Mouse (Mus musculus) Patski (cell line): Measurements from ENCODE around the gene Synrg. TPM values are rescaled to one million over a fixed set of nuclear protein-coding genes. Genes with fewer than 3 reads are reported as not detected.

Experiments used
- ATAC-seq: fragments of 100-300 bp; one replicate; pipeline ENCODE4 v1.8.0; 2021
- CTCF ChIA-PET: fragments of 350-600 bp; sonication (Branson Sonifier 250); formaldehyde crosslinking; loops from one replicate; lab custom pipeline; 2022; ENCODE audit warnings: inconsistent platforms; lab: Charles Lee
- POLR2A ChIA-PET: fragments of 350-600 bp; sonication (Branson Sonifier 250); formaldehyde crosslinking; loops from one replicate; lab custom pipeline; 2022; ENCODE audit warnings: antibody characterized with exemption, inconsistent platforms; lab: Charles Lee
- DNase-seq: peaks from one replicate; pipeline ENCODE4 v3.0.0-alpha.2; 2011; ENCODE audit warnings: low read depth, low spot score
- H3K27me3 ChIP-seq: fragments of 371-371 bp; one replicate; pipeline ENCODE4 v1.5.1; 2021
- CTCF ChIP-seq: fragments of 100-300 bp; IDR thresholded peaks from one replicate; pipeline ENCODE4 v1.5.1; 2021
- in situ Hi-C: fragments of 300-500 bp; cut with MboI; formaldehyde crosslinking; loops from 3 replicates; pipeline ENCODE4 v1.11.1; 2018; ENCODE audit warnings: low pct_unique_long_range_greater_than_20kb, mixed read lengths
- polyA plus RNA-seq: library from polyadenylated mRNA; unstranded; gene quantifications from one replicate; pipeline ENCODE4 v1.2.3, GENCODE M21; 2021

Gene Synrg
- polyA plus RNA-seq, 1 experiment from 2014 or later, result 34.3 TPM

DNA sequence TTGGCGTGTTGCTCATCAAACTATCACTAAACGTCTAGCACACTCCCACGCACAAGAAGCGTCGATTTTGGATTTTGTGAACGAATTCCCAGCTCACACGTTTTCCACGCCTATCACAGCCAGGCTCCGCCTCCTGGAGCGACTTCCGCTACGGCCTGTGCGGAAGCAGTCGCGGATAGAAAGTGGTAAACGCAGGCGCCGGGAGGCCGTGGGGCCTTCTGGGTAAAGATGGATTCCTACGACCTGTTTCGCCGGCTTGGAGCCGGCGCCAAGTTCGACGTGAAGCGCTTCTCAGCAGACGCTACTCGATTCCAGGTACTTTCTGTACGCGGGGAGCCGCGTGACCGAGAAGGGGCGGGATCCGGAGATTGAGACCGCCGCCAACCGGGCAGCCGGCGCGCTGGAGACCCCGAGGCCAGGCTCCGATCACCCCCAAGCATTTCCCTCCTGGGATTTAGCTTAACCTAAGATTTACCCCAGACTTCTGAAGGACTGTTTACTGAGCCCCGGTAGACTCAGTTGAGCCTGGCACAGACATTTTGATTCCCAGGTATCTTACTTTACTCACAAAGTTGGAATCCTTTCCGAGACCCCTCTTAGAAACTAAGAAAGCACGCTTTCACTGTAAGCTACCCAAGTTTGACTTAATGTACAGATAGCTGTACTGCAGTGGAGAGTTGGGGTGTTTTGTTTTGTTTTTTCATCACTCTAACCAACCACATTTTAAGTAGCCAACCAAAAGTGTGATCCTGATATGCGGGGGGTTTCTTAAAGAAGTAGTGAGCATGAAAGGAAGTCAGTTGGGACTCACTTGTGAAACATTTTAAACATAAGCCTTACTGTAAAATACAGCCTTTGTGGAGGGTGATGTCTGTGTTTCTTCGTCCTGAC lies 22.0 kb upstream of the Synrg start, which contains the start of gene Ddx52:
Gene Ddx52 (plus strand): TSS at position 113 of the 891 bp plus-strand sequence.
- H3K27me3 ChIP-seq, result no peaks in the 10 kb centered on the region
- ChIA-PET CTCF (interaction anchor here (1.0 to 3.1 kb wide), 3 partner anchors 9 to 157 kb away, joined by 3 to 12 read pairs (median 3); no protein-coding TSS in a partner anchor), POLR2A (interaction anchor here (0.9 to 1.8 kb wide), 6 partner anchors 21 to 129 kb away, joined by 3 to 4 read pairs (median 3); partner anchors contain the start of gene Synrg)
- ATAC-seq, result peak; percentile 72
- DNase-seq, result no peak
- in situ Hi-C loops, result no loop called here
- no peak for TF ChIP-seq CTCF

DNA sequence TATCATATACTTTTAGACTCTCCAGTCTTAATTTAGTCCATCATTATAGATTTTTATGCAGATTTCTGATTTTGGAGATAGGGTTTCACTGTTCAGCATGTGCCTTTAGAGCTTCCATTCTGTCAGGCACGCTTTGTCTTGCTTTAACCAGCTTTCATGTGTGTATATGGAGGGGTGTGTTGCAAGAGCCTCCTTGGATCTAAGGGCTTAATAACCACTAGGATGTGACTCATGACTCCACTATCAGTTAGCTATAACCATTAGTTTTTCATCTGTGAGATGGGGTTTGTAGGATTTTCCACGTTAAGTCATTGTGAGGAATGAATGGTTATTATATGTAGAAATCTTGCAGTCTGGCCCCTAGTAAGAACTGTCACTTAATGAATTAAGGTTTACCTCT lies 7.4 kb upstream of the Synrg start:
- CTCF ChIA-PET, result no interaction called here
- POLR2A ChIA-PET, result no interaction called here
- ATAC-seq (no peak), DNase-seq (no peak)
- no peaks in the 10 kb centered on the region for H3K27me3 ChIP-seq
- no peak for TF ChIP-seq CTCF
- in situ Hi-C loops, result no loop called here

DNA sequence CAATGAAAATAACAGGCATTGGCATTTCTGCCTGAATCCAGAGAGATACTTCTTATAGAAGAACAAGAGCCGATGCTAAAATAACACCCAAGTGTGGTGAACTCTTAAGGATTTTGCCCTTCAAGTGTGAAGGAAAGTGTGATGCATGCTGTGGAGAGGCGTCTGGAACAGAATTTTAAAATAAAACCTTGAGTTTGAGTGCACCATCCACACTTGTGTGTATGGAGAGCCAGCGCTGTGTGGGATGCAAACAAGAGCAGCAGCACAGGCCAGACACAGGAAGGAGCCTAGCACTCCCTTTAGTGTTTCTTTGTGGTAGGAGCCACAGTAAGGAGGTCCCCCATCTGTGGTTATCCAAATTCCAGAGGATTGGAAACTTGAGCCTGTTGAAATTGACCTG lies 2.2 kb upstream of the Synrg start:
- ChIA-PET POLR2A (no interaction called here), CTCF (no interaction called here)
- in situ Hi-C loops, result no loop called here
- DNase-seq (no peak), ATAC-seq (no peak)
- no peaks in the 10 kb centered on the region for H3K27me3 ChIP-seq
- no peak for TF ChIP-seq CTCF

DNA sequence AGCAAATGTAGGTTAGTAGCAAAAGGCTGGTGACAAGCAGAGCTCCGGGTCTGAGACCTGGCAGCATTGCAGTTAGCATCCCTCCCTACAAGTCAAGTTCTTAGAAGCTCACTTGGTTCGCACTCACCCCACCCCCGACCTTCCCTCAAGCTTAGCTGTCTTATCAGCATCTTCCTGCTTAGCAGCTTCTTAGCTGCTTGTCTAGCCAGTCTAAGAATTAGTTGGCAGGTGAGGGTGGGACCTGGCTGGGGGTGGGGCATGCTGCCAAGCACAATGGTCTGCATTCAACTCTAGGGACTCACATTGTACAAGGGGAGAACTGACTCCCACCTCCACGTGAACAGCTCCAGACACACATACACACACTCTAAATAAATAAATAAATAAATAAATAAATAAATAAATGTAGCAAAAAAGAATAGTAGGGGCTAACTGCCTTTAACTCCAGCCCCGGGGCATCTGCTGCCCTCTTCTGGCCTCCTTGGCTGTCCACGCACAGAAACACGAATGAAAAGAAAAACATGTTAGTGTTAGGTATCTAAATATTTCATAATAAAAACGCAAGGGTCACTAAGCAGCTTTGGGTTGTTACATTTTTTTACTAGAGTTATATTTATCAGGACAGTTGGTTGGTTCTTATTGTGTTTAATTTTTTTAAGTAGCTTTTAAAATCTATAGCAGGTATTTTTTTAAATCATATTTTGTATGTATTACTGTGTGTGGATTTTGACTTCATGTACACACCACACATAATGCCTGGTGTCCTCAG lies 3.4 kb downstream of the Synrg start:
- in situ Hi-C loops, result no loop called here
- TF ChIP-seq CTCF, result peak; percentile 65
- no peak for ATAC-seq
- no peak for DNase-seq
- H3K27me3 ChIP-seq, result no peaks in the 10 kb centered on the region
- CTCF ChIA-PET, result interaction anchor here (0.7 to 2.1 kb wide), 7 partner anchors 9 to 213 kb away, joined by 3 to 5 read pairs (median 3); no protein-coding TSS in a partner anchor
- POLR2A ChIA-PET, result interaction anchor here (1.4 kb wide), 1 partner anchor 118 kb away, joined by 7 read pairs; the partner anchor contains the start of gene Hnf1b

DNA sequence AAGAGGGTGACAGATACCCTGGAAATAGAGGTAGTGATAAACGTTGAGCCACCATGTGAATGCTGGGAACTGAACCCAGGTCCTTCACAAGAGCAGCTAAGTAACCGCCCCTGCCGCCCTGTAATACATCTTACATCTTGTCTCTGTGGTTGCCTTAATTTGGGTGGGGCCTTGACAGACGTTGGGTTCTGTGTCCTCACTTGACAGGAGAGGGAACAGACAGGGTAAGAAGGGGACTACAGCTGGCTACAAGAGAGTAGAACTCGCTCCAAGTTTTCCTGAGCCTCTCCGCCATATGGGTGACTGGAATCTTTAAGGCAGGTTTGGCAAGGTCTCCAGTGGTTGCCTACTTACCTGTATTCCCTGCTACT lies 4.0 kb downstream of the Synrg start:
- DNase-seq (no peak), ATAC-seq (no peak)
- in situ Hi-C loops, result no loop called here
- ChIA-PET POLR2A (interaction anchor here (1.4 kb wide), 1 partner anchor 118 kb away, joined by 7 read pairs; the partner anchor contains the start of gene Hnf1b), CTCF (interaction anchor here (0.7 to 1.2 kb wide), 5 partner anchors 9 to 32 kb away, joined by 3 to 5 read pairs (median 3); no protein-coding TSS in a partner anchor)
- H3K27me3 ChIP-seq, result no peaks in the 10 kb centered on the region
- TF ChIP-seq CTCF, result no peak

DNA sequence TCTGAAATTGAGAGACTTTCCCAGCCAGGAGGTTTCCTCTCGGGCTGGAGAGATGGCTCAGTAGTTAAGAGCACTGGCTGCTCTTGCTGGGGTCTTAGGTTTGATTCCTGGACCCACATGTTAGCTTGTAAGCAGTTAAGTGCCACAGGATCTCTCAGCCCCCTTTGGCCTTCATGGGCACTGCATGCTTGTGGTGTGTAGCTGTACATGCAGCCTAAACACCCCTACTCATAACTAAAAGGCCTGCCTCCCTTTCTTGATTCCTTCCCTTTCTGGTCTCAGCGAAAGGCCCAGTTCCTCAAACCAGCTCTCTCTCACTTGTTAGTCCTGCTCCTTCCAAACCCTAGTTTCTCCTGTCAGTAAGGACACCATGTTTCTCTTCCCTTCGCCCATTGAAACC lies 4.8 kb downstream of the Synrg start:
- ChIA-PET POLR2A (no interaction called here), CTCF (no interaction called here)
- ATAC-seq (no peak), DNase-seq (no peak)
- no peaks in the 10 kb centered on the region for H3K27me3 ChIP-seq
- peak; percentile 11 for TF ChIP-seq CTCF
- in situ Hi-C loops, result no loop called here

DNA sequence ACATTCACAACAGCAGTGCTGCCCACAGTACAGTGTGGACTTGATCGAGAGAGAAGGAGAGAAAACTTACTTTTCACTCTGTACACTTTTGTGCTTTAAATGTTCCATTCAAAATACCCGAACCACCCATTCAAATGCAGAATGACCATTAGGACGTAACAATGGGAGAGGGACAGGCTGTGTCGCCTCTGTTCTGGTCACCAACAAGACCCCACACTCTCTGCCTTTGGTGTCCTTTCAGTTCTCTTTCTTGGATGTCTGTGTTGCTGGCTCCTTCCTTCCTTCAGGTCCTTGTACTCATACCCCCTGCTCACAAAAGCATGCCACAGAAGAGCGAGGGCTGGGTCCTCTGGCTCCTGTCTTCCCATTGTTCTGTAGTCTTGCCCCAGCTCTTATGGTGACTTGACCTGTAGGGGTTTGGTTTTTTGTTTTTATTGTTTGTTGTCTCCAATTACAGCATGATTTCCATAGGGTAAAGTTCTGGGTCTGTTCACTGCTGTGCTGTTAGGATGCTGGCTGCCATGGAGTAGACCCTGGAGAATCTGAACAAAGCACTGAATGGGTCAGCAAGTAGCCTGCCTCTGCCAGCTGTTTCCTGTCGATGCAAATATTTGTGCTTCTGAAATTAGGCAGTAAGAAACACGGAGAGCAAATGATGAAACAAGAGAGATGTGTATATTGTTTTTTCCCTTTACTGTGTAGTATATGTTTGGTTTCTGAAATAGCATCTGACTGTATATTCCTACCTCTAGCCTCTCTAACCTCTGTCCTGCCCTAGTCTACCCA lies 10.5 kb downstream of the Synrg start:
- TF ChIP-seq CTCF, result no peak
- in situ Hi-C loops, result no loop called here
- CTCF ChIA-PET, result no interaction called here
- POLR2A ChIA-PET, result interaction anchor here (1.4 kb wide), 1 partner anchor 52 kb away, joined by 3 read pairs; no protein-coding TSS in a partner anchor
- H3K27me3 ChIP-seq, result no peaks in the 10 kb centered on the region
- DNase-seq (no peak), ATAC-seq (no peak)

DNA sequence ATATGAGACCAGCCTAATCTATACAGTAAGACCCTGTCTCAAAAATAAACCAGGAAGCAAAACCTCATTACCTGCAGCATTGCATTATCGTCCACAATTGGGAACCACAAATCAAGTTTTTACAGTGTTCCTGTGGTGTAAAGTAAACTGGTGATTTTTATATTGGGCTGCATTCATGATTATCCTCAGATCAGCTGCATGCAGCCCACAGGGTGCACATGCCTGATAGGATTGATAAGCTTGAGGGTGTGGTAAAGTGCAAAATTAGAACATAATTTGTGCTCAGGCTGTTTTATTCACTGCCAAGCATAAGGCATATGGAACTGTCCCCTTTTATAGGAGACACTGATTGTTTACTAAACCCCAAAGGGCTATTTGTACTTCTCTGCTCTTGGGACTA lies 11.3 kb downstream of the Synrg start:
- ChIA-PET POLR2A (interaction anchor here (1.4 kb wide), 1 partner anchor 51 kb away, joined by 3 read pairs; no protein-coding TSS in a partner anchor), CTCF (interaction anchor here (0.8 kb wide), 1 partner anchor 11 kb away, joined by 3 read pairs; no protein-coding TSS in a partner anchor)
- DNase-seq (no peak), ATAC-seq (no peak)
- TF ChIP-seq CTCF, result no peak
- in situ Hi-C loops, result no loop called here
- no peaks in the 10 kb centered on the region for H3K27me3 ChIP-seq

DNA sequence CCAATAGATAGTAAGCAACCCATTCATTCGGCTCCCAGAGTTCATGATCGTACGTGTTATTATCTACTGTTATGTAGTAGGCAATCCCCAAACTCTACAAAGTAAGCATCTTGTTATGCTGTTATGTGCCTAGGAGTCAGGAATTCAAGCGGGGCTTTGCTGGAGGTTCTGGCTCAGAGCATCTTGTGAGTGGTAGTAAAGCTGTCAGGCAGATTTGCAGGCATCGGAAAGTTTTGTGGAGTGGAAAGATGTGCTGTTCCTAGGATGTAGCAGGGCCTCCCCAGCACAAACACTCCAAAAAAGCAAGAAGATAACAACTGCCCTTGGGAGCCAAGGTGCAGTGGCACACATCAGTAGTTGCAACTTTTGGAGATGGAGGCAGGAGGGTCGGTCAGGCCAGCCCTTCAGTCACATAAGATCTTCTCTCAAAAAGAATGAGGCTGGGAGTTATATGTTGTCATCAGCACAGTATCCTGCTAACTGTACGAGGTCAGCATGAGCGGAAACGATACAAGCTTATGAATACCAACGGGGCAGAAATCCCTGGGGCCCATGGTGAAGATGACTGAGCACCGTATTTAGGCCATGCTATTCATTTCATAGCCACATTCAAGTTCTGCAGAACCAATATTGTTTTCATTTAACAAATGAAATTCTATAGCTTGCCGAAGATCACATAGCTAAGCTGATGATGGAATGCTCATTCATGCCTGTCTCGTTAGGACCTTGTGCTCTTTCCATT lies 12.2 kb downstream of the Synrg start:
- in situ Hi-C loops, result no loop called here
- no peaks in the 10 kb centered on the region for H3K27me3 ChIP-seq
- no peak for TF ChIP-seq CTCF
- CTCF ChIA-PET, result interaction anchor here (0.8 to 2.0 kb wide), 4 partner anchors 9 to 31 kb away, joined by 3 to 5 read pairs (median 4); no protein-coding TSS in a partner anchor
- no peak for ATAC-seq
- no peak for DNase-seq
- POLR2A ChIA-PET, result interaction anchor here (1.4 kb wide), 1 partner anchor 50 kb away, joined by 3 read pairs; no protein-coding TSS in a partner anchor
